Mouse (Mus musculus) layer of hippocampus, adult 18-20 months (tissue): ENCODE results near the gene Pde4b. TPM values are rescaled to one million over a fixed set of nuclear protein-coding genes. Genes with fewer than 3 reads are reported as not detected.
A peak's percentile ranks its signal among the peaks of the same experiment; 100 is the strongest.
"Not testable (repeated sequence)": the region's sequence is repeated elsewhere in the genome, so short reads cannot be mapped to it uniquely, and the experiment has no call there.

ENCODE experiments used
- DNase-seq, 2 experiments: peaks; one replicate each; pipeline ENCODE4 v3.0.0; 2022; ENCODE audit warnings: low spot score in 2 of 2
- long read RNA-seq: library from polyadenylated mRNA; stranded (forward); transcript quantifications from one replicate; pipeline ENCODE4 v2.0.0, GENCODE M21; 2021
- total RNA-seq, 2 experiments: library from RNA; stranded (reverse); gene quantifications; 2 replicates each; pipeline ENCODE4 v1.2.3; 2021

The Pde4b gene
- total RNA-seq = 10 to 100 TPM; 59.5 to 65.2 TPM
- long read RNA-seq, transcript Pde4b-202 (10 exons, 2,465 nt) = major isoform, 20 of 50 reads
- long read RNA-seq, transcript Pde4b-203 (10 exons, 2,756 nt) = minor isoform, 10 of 50 reads
- long read RNA-seq, partial matches to known transcripts = 12 of 50 reads
- long read RNA-seq, other reads (novel, unspliced or antisense) = 4 of 50 reads

DNA sequence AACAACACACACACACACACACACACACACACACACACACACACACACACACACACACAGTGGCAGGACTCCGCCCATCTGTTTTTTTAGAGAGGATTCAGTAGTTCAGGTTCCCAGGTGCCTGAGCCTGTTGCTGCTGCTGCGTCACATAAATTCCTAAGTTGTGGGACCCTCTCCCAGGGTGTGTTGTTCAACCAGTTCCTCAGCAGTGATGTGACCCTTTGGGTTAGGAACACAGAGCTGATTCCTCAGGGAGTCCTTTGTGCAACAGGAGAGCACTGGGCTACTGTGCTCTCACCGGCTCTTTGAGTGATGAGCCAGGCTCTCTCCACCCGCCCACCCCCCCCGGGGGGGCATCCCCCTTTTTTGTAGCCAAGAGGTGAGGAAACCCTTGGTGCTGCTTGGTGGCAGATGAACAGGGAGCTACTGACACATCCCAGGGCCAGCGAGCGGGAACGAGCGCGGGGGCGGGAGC, at the start of gene Pde4b:
Gene Pde4b (plus strand): TSS at position 453 of the 475 bp plus-strand sequence.
- no peak for DNase-seq

DNA sequence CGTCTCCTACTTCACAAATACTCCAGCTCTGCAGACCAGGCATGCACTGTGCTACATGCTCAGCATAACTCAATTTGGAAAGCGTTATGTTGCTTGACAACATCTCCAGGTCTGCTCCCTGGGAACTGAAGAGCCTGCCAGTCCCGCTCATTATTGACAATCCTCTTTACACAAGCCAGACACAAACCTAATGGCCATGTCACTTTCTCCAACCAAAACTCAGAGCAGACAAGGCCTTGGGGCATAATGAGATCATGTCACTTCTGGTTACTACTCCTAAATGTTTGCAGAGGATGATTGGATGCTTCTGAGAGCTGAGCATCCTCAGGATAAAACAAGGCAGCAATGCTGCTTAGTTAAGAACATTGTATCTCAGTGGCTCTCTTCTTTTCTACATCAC, 47.2 kb upstream of the Pde4b start:
- DNase-seq = no peak

DNA sequence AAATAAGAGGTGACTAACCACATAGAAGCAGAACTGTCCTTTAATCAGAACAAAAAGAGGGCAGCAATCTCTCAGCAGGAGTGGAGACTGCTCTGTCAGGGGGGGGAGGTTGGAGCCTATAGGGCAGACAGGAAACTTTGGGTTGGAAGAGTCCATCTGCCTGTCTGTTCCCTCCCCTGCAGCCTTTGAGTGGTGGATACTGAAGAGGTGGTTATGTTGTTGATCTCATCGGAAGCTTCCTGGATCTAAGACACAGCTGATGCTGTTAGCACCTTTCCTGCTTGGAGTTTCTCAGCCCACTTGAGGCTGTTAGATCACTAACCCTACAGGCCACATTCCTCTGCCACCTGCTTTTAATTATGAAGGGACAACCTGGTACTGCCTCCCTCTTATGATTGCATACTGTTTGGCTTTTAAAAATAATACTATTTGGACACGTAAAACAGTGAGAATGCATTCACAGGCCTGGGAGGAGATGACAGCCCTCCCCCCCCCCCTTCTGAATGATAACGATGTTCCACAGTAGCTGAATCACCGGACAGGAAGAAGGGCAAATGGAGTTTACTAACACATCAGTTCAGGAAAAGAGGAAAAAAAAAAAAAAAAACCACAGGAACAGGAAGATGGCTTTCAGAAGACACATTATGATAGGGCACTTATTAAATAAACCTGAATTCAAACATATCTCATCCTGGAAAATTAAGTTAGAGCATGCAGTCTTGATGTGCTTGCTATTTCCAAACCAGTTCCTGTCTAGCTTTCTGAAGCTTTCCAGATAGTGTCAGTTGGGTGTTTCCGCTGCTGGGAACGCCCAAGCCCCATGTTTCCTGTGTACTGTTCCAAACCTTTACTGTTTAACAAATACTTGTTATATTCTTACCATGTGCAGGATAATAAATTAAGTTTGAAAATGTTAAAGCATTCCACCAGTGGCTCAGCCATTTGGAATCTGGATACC, 41.9 kb upstream of the Pde4b start:
- DNase-seq = no peak

DNA sequence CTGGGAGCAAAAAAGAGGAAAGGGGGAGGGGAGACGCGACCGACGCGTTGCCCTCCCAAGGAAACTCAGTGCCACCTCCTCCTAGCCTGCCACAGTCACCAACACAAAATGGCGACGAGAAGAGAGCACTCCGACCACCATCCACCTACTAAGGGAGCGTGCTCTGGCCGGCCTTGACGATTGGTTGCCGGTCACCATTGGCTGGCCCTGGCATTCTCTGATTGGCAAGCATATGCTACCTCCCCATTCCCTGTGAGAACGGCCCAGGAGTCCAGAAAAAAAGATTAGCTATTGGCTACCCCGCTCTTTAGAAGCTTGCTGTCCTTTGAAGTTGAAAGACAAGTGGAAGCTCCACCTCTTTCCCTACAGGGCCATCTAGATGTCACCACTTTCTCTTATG, 38.0 kb upstream of the Pde4b start:
- DNase-seq = not testable (repeated sequence)

DNA sequence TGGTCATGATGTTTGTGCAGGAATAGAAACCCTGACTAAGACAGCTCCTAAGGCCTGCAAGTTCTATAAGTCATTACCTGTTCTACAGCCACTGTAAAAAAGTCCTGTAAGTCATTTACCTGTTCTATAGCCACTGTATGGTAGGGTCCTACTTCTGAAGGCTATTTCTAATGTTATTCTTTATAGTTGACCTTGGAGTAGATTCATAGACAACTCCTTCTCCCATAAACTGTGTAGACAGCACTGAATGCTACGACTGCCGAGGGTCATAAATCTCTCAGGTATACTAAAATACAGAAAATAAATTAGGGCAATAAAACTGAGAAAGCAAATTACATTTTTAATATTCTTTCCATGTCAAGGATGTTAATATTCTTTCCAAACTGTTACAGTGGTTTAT, 26.0 kb upstream of the Pde4b start:
- DNase-seq = no peak

DNA sequence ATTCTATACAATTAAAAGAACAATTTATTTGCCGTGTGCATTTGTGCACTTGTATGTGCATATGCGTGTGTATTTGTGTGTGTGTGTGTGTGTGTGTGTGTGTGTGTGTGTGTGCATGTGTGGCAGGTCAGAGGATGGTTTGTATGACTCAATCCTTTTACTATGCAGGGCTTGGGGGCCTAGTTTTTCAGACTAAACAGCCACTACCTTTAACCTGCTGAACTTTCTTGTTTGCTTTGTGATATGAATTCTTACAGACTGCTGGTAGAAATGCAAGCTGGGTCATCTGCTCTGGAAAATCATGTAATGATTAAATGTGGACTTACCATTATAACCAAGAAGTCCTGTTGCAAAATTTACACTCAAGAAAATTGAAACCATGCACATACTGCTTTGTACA, 18.0 kb upstream of the Pde4b start:
- no peak for DNase-seq

DNA sequence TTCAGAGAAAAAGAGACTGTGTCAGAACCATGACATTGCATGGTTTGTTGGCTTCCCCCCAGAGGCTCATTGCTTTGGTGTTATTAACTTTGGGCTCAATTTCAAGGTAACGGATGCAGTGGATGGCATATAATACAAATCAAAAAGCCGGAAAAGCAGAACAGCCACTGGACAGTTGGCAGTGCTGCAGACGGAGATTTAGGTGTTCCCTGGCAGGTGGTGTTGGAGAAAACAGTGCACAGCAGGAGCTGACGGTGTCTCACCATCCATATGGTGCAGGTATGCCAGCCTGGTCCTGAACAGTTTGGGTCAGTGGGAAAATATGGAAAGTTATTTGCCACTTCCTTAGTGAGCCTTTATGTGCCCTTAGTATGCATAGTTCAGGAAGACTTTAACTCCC, 1.0 kb upstream of the Pde4b start:
- no peak for DNase-seq

DNA sequence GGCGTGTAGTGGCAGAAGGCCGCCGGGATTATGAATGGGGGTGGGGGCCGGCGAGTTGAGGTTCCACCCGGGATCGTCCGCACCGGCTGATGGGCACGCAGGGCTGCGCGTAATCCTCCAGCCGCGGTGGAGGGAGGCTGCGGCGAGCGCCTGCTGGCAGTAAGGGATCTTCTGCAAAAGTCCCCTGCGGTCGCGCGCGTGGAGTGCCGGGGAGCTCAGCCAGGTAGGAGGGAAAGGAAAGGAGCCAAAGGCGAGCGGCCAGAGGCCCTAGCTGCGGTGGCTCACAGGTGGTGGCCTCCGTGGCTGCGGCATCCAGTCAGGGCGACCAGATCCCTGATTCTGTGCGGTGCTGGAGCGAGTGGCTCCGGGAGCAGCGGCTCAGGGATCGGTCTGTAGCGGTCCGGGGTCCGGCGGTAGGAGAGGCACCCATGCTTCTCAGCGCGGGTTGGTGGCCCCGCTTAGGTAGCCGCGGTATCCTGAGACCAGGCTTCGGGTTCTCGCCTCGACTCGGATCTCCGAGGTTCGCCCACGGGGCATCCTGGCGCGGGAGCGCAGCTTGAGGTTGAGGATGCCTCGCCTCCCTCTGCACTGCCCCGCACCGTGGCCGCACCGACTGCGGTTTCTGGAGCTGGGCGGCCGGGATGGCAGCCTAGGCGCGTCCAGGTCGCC, 357 bp downstream of the Pde4b start:
- peak in 1 of 2 experiments; percentile 23 for DNase-seq

DNA sequence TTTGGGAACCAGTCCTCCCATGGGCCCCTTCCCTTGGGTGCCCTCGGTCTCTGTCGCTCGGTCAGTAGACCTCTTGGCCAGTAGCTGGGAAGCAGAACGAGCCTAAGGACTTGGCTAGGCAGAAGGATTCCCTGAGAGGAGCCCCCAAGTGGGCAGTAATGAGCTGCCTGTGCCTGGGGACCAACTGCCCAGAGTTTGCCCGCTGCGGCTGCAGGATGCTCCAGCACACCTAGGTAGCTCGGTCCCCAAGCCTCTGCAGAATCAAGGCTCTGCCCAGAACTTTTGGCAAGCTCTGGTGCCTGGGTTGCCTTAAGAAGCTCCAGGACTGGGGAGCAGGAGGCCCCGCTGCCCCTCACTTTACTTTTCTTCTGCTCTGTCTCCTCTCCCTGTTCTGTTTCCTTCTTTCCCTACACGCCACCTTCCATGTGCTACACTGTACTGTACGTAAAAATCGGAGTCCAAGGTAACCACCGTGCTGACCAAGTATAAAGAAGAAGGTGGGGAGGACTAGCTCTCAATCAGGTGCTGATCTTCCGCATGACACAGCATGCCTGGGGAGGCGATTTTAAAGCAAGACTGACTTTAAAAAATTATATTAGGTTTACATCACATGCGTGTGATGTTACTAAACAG, 1.0 kb downstream of the Pde4b start:
- DNase-seq = no peak

DNA sequence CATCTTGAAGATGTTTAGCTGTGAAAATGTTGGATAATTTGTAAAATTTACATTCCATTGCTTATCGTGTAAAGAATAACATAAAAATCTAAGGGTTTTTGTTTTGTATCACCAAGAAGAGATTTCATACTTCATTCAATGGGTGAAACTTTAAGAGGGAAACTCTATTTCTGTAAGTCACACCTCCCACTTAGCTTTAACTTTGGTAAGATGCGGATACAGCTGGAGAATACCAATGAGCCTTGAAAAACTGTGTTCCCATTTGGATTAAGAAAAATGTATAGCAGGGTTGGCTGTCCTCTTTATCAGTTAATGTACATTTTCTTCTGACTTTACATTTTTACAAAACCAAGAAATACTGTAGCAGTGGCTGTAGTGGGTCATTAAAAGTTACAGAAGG, 8.5 kb downstream of the Pde4b start:
- DNase-seq = no peak

DNA sequence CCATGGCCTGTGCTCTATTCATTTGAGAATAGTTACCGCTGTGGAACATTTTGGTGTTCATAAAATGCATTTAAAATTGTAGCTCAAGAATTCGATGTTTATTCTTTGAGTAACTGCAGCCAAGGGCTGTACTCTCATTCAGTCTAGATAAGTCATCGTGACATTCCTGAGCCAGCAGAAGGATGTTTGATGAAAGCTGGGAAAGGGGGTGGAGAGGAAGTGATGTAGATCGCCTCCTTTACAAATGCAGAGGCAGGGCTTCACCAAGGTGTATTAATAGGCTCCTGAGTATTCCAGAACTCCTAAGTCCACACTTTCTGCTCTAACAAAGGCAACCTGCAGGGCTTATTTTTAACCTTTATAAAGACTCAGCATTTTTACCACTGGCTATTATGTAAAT, 14.9 kb downstream of the Pde4b start:
- no peak for DNase-seq

DNA sequence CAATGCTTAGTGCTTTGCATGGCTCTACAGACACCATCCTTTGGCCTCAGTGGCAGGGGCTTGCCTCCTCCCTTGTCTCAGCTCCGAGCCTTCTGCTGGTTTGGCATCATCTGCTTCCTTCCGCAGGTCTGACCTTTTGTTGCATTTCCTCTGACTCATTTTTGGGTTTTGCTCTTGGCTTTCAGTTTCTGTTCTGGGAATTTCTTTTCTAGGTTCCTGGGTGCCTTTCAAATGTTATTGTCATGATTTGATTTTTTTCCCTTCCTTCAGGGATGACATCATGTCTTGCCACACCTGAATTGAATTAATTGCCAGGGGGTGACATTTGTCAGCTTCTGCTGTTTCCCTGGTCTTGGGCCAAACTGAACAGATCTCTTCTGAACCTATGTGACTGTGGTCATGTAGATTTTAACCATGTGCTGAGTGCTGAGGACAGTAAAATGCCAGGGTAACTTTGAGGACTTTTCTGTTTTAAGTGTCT, 17.2 kb downstream of the Pde4b start:
- DNase-seq = no peak

DNA sequence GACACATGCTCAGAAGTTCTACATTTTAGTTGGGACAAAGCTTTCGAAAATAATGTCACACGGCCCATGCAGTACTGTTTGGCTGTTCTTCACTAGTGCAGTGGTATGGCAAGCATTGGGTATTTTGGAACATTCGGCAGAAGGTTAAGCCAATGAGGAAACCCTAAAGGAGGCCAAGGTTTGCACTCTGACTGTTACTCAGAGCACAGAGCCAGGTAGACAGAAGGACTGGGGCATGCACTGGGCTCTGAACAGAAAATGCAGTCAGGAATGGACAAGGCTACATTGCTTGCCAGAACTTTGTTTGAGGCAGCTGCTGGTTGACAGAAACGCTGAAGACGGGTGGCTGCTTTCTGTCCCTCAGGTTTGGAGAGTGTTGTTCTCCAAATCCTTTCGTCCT, 19.4 kb downstream of the Pde4b start:
- DNase-seq = no peak

DNA sequence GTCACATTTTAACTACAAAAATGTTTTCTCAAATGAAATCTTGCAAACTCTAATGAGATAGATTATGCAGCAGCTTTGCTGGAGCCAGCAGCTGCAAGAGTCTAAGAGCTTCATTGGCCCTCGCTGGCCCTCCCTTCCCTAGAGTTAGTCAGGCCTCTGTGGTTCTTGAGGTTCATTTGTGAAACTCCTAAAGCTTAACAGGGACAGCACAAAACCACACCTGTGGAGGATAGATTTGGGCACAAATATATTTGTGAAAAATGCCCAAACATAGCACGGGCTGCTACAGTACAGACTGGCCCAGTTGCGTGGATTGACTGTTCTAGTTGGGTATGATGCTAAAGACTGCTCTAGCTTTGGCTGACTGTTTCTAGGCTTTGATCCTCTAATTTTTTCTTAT, 32.1 kb downstream of the Pde4b start:
- no peak for DNase-seq

DNA sequence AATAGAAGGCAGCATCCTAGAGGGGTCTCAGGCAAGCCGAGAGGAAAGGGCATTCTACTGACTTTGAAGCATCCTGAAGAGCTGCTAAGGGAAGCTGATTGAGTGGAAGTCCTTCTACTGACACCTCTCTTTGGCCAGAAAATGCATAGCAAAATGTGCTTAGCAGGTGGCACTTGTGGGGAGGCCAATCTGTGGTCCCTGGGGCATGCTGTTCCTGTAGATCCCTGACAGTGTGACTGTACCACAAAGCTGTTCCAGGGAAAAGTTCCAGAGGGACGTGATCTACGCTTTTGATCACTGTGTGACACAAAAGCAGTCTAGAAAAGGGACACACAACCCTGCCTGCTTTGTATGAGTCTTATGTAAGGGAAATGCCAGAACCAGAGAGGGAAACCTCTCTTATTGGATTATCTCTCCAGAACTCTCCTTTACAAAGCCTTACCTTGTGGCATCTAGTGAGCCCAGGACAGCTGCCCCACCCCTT, 49.1 kb downstream of the Pde4b start:
- no peak for DNase-seq

DNA sequence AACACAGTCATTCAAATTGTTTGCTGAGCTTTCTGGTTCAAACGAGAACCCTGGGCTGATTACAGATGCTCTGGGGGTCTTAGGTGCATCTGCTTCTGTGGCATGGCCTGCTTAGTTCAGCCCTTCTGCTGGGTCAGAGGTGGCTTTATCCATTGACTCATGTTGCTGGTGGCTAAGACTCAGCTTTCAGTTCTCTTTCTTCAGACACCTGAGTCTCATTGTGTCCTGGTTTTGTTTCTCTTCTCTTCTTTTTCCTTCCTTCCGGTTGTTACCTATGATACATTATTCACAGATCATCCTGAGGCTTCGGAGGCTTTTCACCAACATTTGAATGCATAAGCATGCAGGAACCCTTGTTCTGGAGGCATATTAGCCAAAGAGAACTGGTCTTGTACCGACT, 51.0 kb downstream of the Pde4b start:
- no peak for DNase-seq

DNA sequence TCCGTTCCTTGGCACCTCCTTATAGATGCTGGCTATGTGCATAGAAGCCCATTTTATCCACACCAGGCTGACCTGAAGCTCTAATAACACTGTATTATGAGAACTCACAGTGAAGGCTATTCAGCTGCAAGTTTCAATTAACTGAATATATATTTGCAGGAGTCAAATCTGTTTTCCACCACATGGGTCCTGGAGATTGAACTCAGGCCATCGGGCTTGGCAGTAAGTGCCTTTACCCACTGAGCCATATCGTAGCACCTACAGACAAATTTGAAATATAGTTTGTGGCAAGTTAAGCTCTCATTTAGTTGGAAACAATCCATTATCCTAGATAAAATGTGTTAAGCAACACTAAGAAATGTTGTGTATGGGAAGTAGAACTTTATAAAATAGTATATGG, 53.9 kb downstream of the Pde4b start:
- DNase-seq = no peak

DNA sequence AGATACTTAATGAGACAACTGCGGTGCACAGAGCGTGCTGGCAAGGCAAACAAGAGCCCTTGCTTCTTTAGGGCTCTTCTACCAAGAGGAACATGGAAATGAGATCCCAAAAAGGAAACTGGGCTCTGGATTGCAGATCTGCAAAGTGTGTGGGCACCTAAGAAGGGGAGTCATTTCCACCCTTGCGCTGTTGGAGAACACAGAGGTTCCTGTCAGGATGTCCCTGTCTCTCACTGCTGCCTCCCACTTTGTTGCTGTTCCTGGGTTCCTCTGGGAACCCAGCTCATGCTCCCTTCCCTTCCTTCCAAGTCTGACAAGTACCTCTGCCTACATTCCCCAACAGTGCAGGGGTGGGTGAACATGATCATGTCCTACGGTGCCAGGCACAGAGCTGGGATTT, 61.4 kb downstream of the Pde4b start:
- peak in 1 of 2 experiments; percentile 16 for DNase-seq

DNA sequence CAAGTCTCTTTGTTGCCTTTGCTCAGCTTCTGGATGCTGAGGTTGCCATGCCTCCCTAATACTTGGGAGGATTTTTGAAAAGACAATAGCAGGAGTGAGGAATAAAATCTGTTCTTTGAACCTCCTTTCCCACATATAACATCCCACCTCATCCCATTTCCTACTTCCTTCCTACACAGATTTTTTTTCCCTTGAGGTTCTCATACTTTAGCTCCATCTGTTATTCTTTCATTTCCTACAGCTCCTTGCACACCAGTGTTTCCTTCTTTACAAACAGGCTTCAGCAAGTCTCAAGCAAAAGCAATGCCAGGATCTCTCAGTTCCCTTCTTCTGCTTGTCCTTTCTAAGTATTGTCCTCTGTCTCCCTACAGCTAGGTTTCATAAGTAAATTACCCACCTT, 71.8 kb downstream of the Pde4b start:
- no peak for DNase-seq

DNA sequence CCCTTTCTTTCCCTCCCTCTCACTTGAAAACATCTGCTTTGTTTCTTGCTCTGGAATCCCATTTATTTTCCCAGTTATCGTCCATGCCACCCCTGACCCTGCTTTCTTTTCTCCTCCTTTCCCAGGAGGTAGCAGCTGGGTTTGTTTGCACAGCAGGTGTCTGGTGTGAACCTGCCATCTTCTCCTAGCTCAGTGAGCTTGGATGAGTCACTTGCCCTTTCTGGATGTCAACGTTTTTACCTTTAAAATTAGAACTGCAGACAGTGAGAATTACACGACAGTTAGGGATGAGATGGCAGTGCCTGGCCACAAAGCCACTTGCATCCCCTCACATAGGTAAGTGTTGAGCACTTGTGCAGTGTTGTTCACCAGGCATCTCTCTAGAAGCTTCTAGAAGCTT, 84.3 kb downstream of the Pde4b start:
- no peak for DNase-seq

DNA sequence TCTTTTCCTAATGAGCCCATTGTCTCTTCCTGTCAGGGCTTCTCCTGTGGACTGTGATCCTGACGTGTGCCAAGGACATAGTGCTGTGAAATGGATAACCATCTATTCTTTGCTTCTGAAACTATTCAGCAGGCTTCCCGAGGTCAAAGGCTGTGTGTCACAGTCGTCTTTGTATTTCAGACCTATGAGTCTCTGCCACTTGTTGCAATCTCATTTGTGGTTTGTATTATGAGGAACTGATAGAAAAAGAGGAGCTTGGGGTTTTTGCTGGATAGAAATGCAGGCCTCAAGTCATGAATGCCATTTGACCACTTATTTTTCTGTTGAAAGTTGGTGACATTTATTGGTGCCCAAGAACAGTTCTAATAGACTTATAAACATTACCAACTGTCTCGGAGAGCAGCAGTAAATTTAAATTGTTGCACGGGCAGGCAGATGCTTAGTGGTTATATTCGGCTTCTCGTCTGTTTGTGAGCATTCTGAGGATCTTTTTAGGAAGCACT, 85.4 kb downstream of the Pde4b start:
- peak in 1 of 2 experiments; percentile 23 for DNase-seq
